Mouse (Mus musculus) C2C12 (cell line): ENCODE measurements at regions not wholly inside any gene's neighbourhood (a gene's known extent, or its start where the extent isn't known, plus 50 kb on each side); places are given as distances from the start of the nearest gene placed in this dataset.

Experiments
- CEBPB ChIP-seq: IDR thresholded peaks from one replicate; pipeline ENCODE4 v1.6.1; 2011; ENCODE audit warnings: low read depth, mild to moderate bottlenecking, control low read depth, moderate library complexity
- CTCF ChIP-seq: IDR thresholded peaks from one replicate; pipeline ENCODE4 v1.5.1; 2011; ENCODE audit not compliant: control insufficient read depth, insufficient read depth, insufficient read length
- MAX ChIP-seq: IDR thresholded peaks from one replicate; pipeline ENCODE4 v1.6.1; 2011; ENCODE audit warnings: mild to moderate bottlenecking, control low read depth
- MYOD1 ChIP-seq: IDR thresholded peaks from one replicate; pipeline ENCODE4 v1.6.1; 2011; ENCODE audit warnings: low read depth; ENCODE audit not compliant: control insufficient read depth, insufficient read length
- MYOG ChIP-seq: IDR thresholded peaks from one replicate; pipeline ENCODE4 v1.6.1; 2011; ENCODE audit not compliant: control insufficient read depth, insufficient read length; ENCODE audit errors: extremely low read depth
- USF1 ChIP-seq: IDR thresholded peaks from one replicate; pipeline ENCODE4 v1.6.1; 2011; ENCODE audit warnings: low read depth, mild to moderate bottlenecking, control low read depth, moderate library complexity

- TF ChIP-seq CTCF (no peak), USF1 (no peak), MAX (no peak), MYOD1 (no peak), MYOG (no peak), CEBPB (no peak)
These were observed 479.7 kb upstream of the Zdhhc25 start for GRCm38 (mm10) chr15:88120376-88120775.
